Mouse (Mus musculus): ENCODE results near the gene Thegl.
"Not testable (repeated sequence)": the region's sequence is repeated elsewhere in the genome, so short reads cannot be mapped to it uniquely, and the experiment has no call there.

Thegl gene

GRCm38 (mm10) chr5:77015544-77016482, at the start of gene Thegl:
Gene Thegl, plus strand, starts transcription at chr5:77016023.
- DNase-seq: peak; percentile 48

- no peak for DNase-seq
These were observed 46.6 kb upstream of the Thegl start for GRCm38 (mm10) chr5:76969250-76969649.

- DNase-seq: not testable (repeated sequence)
These were observed 44.7 kb upstream of the Thegl start for GRCm38 (mm10) chr5:76971115-76971514.

GRCm38 (mm10) chr5:76973488-76973887, 42.3 kb upstream of the Thegl start:
- no peak for DNase-seq

GRCm38 (mm10) chr5:76974207-76974553, 41.6 kb upstream of the Thegl start:
- no peak for DNase-seq

- DNase-seq: peak; percentile 85
These were observed 41.1 kb upstream of the Thegl start, which contains the start of gene Srp72 for GRCm38 (mm10) chr5:76974554-76975285. Gene Srp72, plus strand, starts transcription at chr5:76974683.

GRCm38 (mm10) chr5:76975736-76976135, 40.1 kb upstream of the Thegl start:
- DNase-seq: peak; percentile 18

GRCm38 (mm10) chr5:76984015-76984414, 31.8 kb upstream of the Thegl start:
- no peak for DNase-seq

- DNase-seq: no peak
These were observed 25.0 kb upstream of the Thegl start for GRCm38 (mm10) chr5:76990789-76991188.

- no peak for DNase-seq
These were observed 22.5 kb upstream of the Thegl start for GRCm38 (mm10) chr5:76993174-76993814.

- DNase-seq: no peak
These were observed 17.4 kb upstream of the Thegl start for GRCm38 (mm10) chr5:76998416-76998815.

GRCm38 (mm10) chr5:77001192-77001591, 14.6 kb upstream of the Thegl start:
- DNase-seq: no peak

- no peak for DNase-seq
These were observed 11.6 kb upstream of the Thegl start, which contains the start of gene Arl9 for GRCm38 (mm10) chr5:77004051-77004821. Gene Arl9, plus strand, starts transcription at chr5:77004055.

- no peak for DNase-seq
These were observed 5.5 kb upstream of the Thegl start for GRCm38 (mm10) chr5:77010352-77010751.

- no peak for DNase-seq
These were observed 4.7 kb upstream of the Thegl start for GRCm38 (mm10) chr5:77011082-77011481.

- no peak for DNase-seq
These were observed 2.7 kb upstream of the Thegl start for GRCm38 (mm10) chr5:77013171-77013570.

- DNase-seq: no peak
These were observed 12.2 kb downstream of the Thegl start for GRCm38 (mm10) chr5:77028034-77028433.

GRCm38 (mm10) chr5:77029735-77030134, 13.9 kb downstream of the Thegl start:
- no peak for DNase-seq

- not testable (repeated sequence) for DNase-seq
These were observed 19.3 kb downstream of the Thegl start for GRCm38 (mm10) chr5:77035101-77035500.

- no peak for DNase-seq
These were observed 22.6 kb downstream of the Thegl start for GRCm38 (mm10) chr5:77038451-77038850.

GRCm38 (mm10) chr5:77039391-77039790, 23.6 kb downstream of the Thegl start:
- no peak for DNase-seq

- DNase-seq: no peak
These were observed 28.5 kb downstream of the Thegl start for GRCm38 (mm10) chr5:77044362-77044761.
